Mouse (Mus musculus): ENCODE measurements around the gene 2010111I01Rik.

GRCm38 (mm10) chr13:62932452-62932851 lies 32.2 kb upstream of the 2010111I01Rik start:
- TF ChIP-seq CTCF (IDR thresholded peaks at IDR 0.05; ENCODE audit: low read depth, low read length) (no peak), EP300 (IDR thresholded peaks at IDR 0.05; ENCODE audit: insufficient read depth, low read depth, low read length) (no peak)
